Mouse (Mus musculus) kidney, postnatal 36 days (tissue): ENCODE data around the gene Ssmem1.

Source experiments
- DNase-seq, 2 experiments: peaks; one replicate each; pipeline ENCODE4 v3.0.0; 2021 to 2022; ENCODE audit warnings: mixed read lengths in 2 of 2

Gene Ssmem1

GRCm38 (mm10) chr6:30509265-30510239 lies at the start of gene Ssmem1, which contains the start of gene Tmem209:
Ssmem1 (plus strand) TSS chr6:30509849.
Tmem209 (minus strand) TSS chr6:30509783.
- peak; percentile 100 for DNase-seq

GRCm38 (mm10) chr6:30460750-30461446 lies 48.8 kb upstream of the Ssmem1 start:
- peak; percentile 42 to 47 for DNase-seq

- no peak for DNase-seq
Measured at GRCm38 (mm10) chr6:30461755-30462344, 47.8 kb upstream of the Ssmem1 start.

- no peak for DNase-seq
Measured at GRCm38 (mm10) chr6:30462822-30463221, 46.8 kb upstream of the Ssmem1 start.

- DNase-seq, result peak in 1 of 2 experiments; percentile 16
Measured at GRCm38 (mm10) chr6:30465586-30465985, 44.1 kb upstream of the Ssmem1 start.

GRCm38 (mm10) chr6:30468058-30468457 lies 41.6 kb upstream of the Ssmem1 start:
- no peak for DNase-seq

GRCm38 (mm10) chr6:30468684-30469083 lies 41.0 kb upstream of the Ssmem1 start:
- DNase-seq, result peak; percentile 54 to 81

GRCm38 (mm10) chr6:30469370-30469769 lies 40.3 kb upstream of the Ssmem1 start:
- no peak for DNase-seq

GRCm38 (mm10) chr6:30471706-30472105 lies 37.9 kb upstream of the Ssmem1 start:
- DNase-seq, result no peak

GRCm38 (mm10) chr6:30476025-30476765 lies 33.5 kb upstream of the Ssmem1 start:
- no peak for DNase-seq

GRCm38 (mm10) chr6:30477210-30477714 lies 32.4 kb upstream of the Ssmem1 start:
- no peak for DNase-seq

GRCm38 (mm10) chr6:30477784-30478183 lies 31.9 kb upstream of the Ssmem1 start:
- DNase-seq, result no peak

- DNase-seq, result no peak
Measured at GRCm38 (mm10) chr6:30479418-30479817, 30.2 kb upstream of the Ssmem1 start.

GRCm38 (mm10) chr6:30482908-30483307 lies 26.7 kb upstream of the Ssmem1 start:
- DNase-seq, result no peak

- no peak for DNase-seq
Measured at GRCm38 (mm10) chr6:30486504-30486903, 23.1 kb upstream of the Ssmem1 start.

- no peak for DNase-seq
Measured at GRCm38 (mm10) chr6:30499049-30499448, 10.6 kb upstream of the Ssmem1 start.

- DNase-seq, result no peak
Measured at GRCm38 (mm10) chr6:30508824-30509223, 825 bp upstream of the Ssmem1 start.

- peak in 1 of 2 experiments; percentile 4 for DNase-seq
Measured at GRCm38 (mm10) chr6:30510291-30510690, 642 bp downstream of the Ssmem1 start.

- no peak for DNase-seq
Measured at GRCm38 (mm10) chr6:30514242-30514641, 4.6 kb downstream of the Ssmem1 start.

GRCm38 (mm10) chr6:30520400-30520799 lies 10.8 kb downstream of the Ssmem1 start:
- DNase-seq, result no peak

GRCm38 (mm10) chr6:30525456-30526332 lies 16.0 kb downstream of the Ssmem1 start:
- DNase-seq, result peak; percentile 33 to 40
